Mouse (Mus musculus): ENCODE data around the gene Ccser1. TPM values are rescaled to one million over a fixed set of nuclear protein-coding genes. Genes with fewer than 3 reads are reported as not detected.

Ccser1 gene
- polyA plus RNA-seq, 1 experiment from 2014 or later: 10.4 TPM

DNA sequence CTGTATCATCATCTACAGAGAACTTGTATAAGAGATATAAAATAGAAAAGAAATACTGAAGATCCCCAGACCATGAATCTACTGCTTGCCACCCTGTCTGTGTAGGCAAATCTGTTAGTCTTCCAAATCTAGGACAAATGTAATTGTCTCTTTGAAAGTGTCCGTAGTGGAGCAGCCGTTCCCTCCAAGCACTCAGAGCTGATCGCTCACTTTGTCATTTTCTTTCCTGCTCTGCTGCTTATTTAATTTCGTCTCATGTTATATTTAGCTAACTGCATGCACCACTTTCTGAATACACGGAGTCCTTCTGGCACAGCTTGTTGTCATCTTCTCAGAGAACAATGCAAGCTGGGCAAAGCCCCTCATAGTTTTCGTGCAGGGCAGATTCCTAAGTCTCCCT is 1018.6 kb downstream of the Ccser1 start:
- H3K9ac ChIP-seq (ENCODE audit: low read depth, low read length): no peak overlapping the region
- no peak for ATAC-seq (ENCODE audit: low FRiP score)
- H3K27ac ChIP-seq (ENCODE audit: low read depth, low read length): no peak overlapping the region
- H3K4me2 ChIP-seq (replicated peaks; ENCODE audit: low read depth, low read length): no peak overlapping the region
- H3K9me3 ChIP-seq (ENCODE audit: control insufficient read depth, low read length): no peaks in the 10 kb centered on the region
- no peaks in the 10 kb centered on the region for H3K36me3 ChIP-seq (ENCODE audit: control insufficient read depth, insufficient read depth, low read length)
- DNase-seq (ENCODE audit: low spot score): no peak
- WGBS: 67% methylated on average over 6 of the region's 6 CpGs
- H3K4me3 ChIP-seq (ENCODE audit: low read depth, low read length): no peak overlapping the region
- no peaks in the 10 kb centered on the region for H3K4me1 ChIP-seq (replicated peaks; ENCODE audit: control insufficient read depth, insufficient read depth, low read length)
- no peaks in the 10 kb centered on the region for H3K27me3 ChIP-seq (ENCODE audit: control insufficient read depth, insufficient read depth, low read length)

DNA sequence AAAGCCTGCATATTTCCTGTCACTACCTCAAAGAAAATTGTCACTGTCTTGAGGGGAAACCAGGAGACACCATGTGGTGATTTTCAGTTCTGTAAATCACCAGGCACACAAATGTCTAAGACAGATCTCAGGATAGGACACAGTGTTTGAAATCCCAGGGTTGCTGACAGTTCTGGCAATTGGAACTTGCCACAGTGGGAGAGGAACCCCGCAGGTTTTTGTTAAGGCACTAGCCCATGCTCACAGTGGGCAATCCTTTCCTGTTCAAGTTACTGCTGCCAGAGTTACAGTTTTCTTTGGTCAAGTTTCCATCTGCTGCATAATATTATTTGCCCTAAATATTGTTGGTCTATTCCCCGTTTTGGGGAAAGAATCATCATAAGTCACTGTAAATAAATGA is 1024.9 kb downstream of the Ccser1 start:
- H3K27ac ChIP-seq (ENCODE audit: low read depth, low read length): no peak overlapping the region
- whole genome bisulfite sequencing: 35% methylated on average over 2 of the region's 2 CpGs
- H3K4me2 ChIP-seq (replicated peaks; ENCODE audit: low read depth, low read length): no peak overlapping the region
- H3K36me3 ChIP-seq (ENCODE audit: control insufficient read depth, insufficient read depth, low read length): no peaks in the 10 kb centered on the region
- H3K4me3 ChIP-seq (ENCODE audit: low read depth, low read length): no peak overlapping the region
- no peaks in the 10 kb centered on the region for H3K4me1 ChIP-seq (replicated peaks; ENCODE audit: control insufficient read depth, insufficient read depth, low read length)
- H3K27me3 ChIP-seq (ENCODE audit: control insufficient read depth, insufficient read depth, low read length): no peaks in the 10 kb centered on the region
- DNase-seq (ENCODE audit: low spot score): peak; percentile 4
- no peaks in the 10 kb centered on the region for H3K9me3 ChIP-seq (ENCODE audit: control insufficient read depth, low read length)
- no peak for ATAC-seq (ENCODE audit: low FRiP score)
- H3K9ac ChIP-seq (ENCODE audit: low read depth, low read length): no peak overlapping the region

DNA sequence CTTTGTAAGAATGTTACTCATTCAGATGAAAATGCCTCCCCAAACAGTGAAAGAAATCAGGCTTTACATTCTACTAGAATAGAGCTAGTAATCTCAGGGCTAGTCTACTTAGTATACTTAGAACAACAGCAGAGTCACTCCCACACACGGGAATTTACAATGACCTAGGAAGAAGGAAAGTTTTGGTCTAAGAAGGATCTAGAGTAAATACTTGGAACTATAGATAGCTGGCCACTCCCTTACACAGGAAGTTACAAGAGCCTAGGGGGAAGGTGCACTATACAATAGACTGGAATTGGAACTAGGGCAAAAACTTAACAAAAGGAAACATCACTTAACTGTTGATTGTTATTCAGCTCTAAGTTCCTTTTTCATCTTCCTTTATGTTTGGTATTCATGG is 1041.7 kb downstream of the Ccser1 start:
- WGBS: 58% methylated on average over 1 of the region's 1 CpGs
- no peak overlapping the region for H3K9ac ChIP-seq (ENCODE audit: low read depth, low read length)
- H3K27me3 ChIP-seq (ENCODE audit: control insufficient read depth, insufficient read depth, low read length): no peaks in the 10 kb centered on the region
- DNase-seq (ENCODE audit: low spot score) (no peak), ATAC-seq (ENCODE audit: low FRiP score) (no peak)
- no peak overlapping the region for H3K4me2 ChIP-seq (replicated peaks; ENCODE audit: low read depth, low read length)
- no peaks in the 10 kb centered on the region for H3K4me1 ChIP-seq (replicated peaks; ENCODE audit: control insufficient read depth, insufficient read depth, low read length)
- H3K9me3 ChIP-seq (ENCODE audit: control insufficient read depth, low read length): no peaks in the 10 kb centered on the region
- H3K27ac ChIP-seq (ENCODE audit: low read depth, low read length): no peak overlapping the region
- H3K4me3 ChIP-seq (ENCODE audit: low read depth, low read length): no peak overlapping the region
- H3K36me3 ChIP-seq (ENCODE audit: control insufficient read depth, insufficient read depth, low read length): no peaks in the 10 kb centered on the region

DNA sequence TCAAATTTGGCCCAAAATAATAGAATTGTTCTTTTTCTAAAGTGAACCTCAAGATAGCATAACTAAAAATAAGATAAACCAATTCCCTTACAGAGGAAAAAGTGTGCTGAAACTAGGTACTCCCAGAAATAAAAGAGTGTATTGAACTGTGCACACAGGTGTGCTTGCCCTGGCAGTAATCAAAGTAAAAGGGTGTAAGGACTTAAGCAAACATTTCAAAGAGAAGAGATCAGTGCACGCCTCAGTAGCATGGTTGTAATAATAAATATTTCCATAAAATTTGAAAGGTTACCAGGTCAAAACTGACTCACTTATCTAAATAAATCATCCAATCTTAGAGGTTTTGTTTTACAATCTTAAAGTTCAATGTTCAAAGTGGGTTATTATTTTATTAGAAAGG is 1083.8 kb downstream of the Ccser1 start:
- Histone ChIP-seq H3K27me3 (ENCODE audit: control insufficient read depth, insufficient read depth, low read length) (no peaks in the 10 kb centered on the region), H3K36me3 (ENCODE audit: control insufficient read depth, insufficient read depth, low read length) (no peaks in the 10 kb centered on the region), H3K4me1 (replicated peaks; ENCODE audit: control insufficient read depth, insufficient read depth, low read length) (no peaks in the 10 kb centered on the region), H3K27ac (ENCODE audit: low read depth, low read length) (no peak overlapping the region), H3K4me3 (ENCODE audit: low read depth, low read length) (no peak overlapping the region), H3K4me2 (replicated peaks; ENCODE audit: low read depth, low read length) (no peak overlapping the region), H3K9me3 (ENCODE audit: control insufficient read depth, low read length) (no peaks in the 10 kb centered on the region), H3K9ac (ENCODE audit: low read depth, low read length) (no peak overlapping the region)
- DNase-seq (ENCODE audit: low spot score): no peak
- no peak for ATAC-seq (ENCODE audit: low FRiP score)
- WGBS: 63% methylated on average over 1 of the region's 1 CpGs

DNA sequence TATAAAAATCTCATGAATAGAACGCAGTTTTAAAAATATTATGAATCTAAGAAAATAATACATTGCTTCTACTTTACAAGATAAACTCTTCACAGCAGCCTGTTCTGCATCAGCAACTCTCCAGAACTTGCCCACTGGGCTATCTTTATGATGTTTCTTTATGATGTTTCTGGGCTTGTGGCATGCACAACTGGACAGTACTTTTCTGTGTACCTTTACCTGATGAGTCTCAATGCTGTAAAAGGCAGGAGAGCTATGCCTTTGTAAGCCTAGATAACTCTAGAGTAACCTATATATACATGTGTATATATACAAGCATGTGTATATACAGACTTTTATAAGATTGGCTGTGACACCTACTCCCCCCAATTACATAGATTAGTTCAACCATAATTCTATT is 1084.4 kb downstream of the Ccser1 start:
- DNase-seq (ENCODE audit: low spot score) (no peak), ATAC-seq (ENCODE audit: low FRiP score) (no peak)
- Histone ChIP-seq H3K4me2 (replicated peaks; ENCODE audit: low read depth, low read length) (no peak overlapping the region), H3K4me3 (ENCODE audit: low read depth, low read length) (no peak overlapping the region), H3K9me3 (ENCODE audit: control insufficient read depth, low read length) (no peaks in the 10 kb centered on the region), H3K9ac (ENCODE audit: low read depth, low read length) (no peak overlapping the region), H3K4me1 (replicated peaks; ENCODE audit: control insufficient read depth, insufficient read depth, low read length) (no peaks in the 10 kb centered on the region), H3K27me3 (ENCODE audit: control insufficient read depth, insufficient read depth, low read length) (no peaks in the 10 kb centered on the region), H3K36me3 (ENCODE audit: control insufficient read depth, insufficient read depth, low read length) (no peaks in the 10 kb centered on the region), H3K27ac (ENCODE audit: low read depth, low read length) (no peak overlapping the region)
- 91% methylated on average over 1 of the region's 1 CpGs for WGBS

DNA sequence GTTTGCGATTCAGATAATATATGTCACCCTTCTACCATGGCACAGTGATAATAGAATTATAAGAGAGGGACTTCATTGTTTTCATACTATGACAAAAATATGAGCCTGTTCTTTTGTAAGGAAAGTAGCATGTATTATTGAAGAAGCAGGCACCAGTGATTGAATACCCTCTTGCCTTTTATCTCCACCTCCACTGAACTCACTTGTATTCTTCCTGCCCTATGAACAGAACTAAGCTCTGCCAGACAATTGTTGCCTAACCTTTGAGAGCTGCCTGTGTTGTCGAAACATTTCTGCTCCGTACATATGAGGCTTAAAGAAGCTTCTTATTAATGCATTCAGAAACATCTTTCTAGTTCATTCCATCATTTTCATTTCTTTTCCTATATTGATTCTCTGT is 1101.1 kb downstream of the Ccser1 start:
- Histone ChIP-seq H3K27ac (ENCODE audit: low read depth, low read length) (no peak overlapping the region), H3K9me3 (ENCODE audit: control insufficient read depth, low read length) (no peaks in the 10 kb centered on the region), H3K9ac (ENCODE audit: low read depth, low read length) (no peak overlapping the region), H3K4me2 (replicated peaks; ENCODE audit: low read depth, low read length) (no peak overlapping the region), H3K36me3 (ENCODE audit: control insufficient read depth, insufficient read depth, low read length) (no peaks in the 10 kb centered on the region), H3K27me3 (ENCODE audit: control insufficient read depth, insufficient read depth, low read length) (no peaks in the 10 kb centered on the region), H3K4me3 (ENCODE audit: low read depth, low read length) (no peak overlapping the region), H3K4me1 (replicated peaks; ENCODE audit: control insufficient read depth, insufficient read depth, low read length) (no peaks in the 10 kb centered on the region)
- DNase-seq (ENCODE audit: low spot score) (no peak), ATAC-seq (ENCODE audit: low FRiP score) (no peak)
- WGBS: 82% methylated on average over 3 of the region's 3 CpGs

GRCm38 (mm10) chr6:62301576-62302312 is 1121.6 kb downstream of the Ccser1 start:
- ATAC-seq (ENCODE audit: low FRiP score): no peak
- H3K36me3 ChIP-seq (ENCODE audit: control insufficient read depth, insufficient read depth, low read length): no peaks in the 10 kb centered on the region
- WGBS: 70% methylated on average over 6 of the region's 6 CpGs
- no peak overlapping the region for H3K4me3 ChIP-seq (ENCODE audit: low read depth, low read length)
- DNase-seq (ENCODE audit: low spot score): no peak
- no peaks in the 10 kb centered on the region for H3K9me3 ChIP-seq (ENCODE audit: control insufficient read depth, low read length)
- H3K4me1 ChIP-seq (replicated peaks; ENCODE audit: control insufficient read depth, insufficient read depth, low read length): no peaks in the 10 kb centered on the region
- H3K4me2 ChIP-seq (replicated peaks; ENCODE audit: low read depth, low read length): no peak overlapping the region
- no peak overlapping the region for H3K27ac ChIP-seq (ENCODE audit: low read depth, low read length)
- H3K27me3 ChIP-seq (ENCODE audit: control insufficient read depth, insufficient read depth, low read length): no peaks in the 10 kb centered on the region
- no peak overlapping the region for H3K9ac ChIP-seq (ENCODE audit: low read depth, low read length)

- no peaks in the 10 kb centered on the region for H3K9me3 ChIP-seq (ENCODE audit: control insufficient read depth, low read length)
- no peaks in the 10 kb centered on the region for H3K36me3 ChIP-seq (ENCODE audit: control insufficient read depth, insufficient read depth, low read length)
- DNase-seq (ENCODE audit: low spot score): no peak
- H3K4me3 ChIP-seq (ENCODE audit: low read depth, low read length): no peak overlapping the region
- no peaks in the 10 kb centered on the region for H3K4me1 ChIP-seq (replicated peaks; ENCODE audit: control insufficient read depth, insufficient read depth, low read length)
- H3K27ac ChIP-seq (ENCODE audit: low read depth, low read length): no peak overlapping the region
- no peak overlapping the region for H3K4me2 ChIP-seq (replicated peaks; ENCODE audit: low read depth, low read length)
- no peaks in the 10 kb centered on the region for H3K27me3 ChIP-seq (ENCODE audit: control insufficient read depth, insufficient read depth, low read length)
- no peak overlapping the region for H3K9ac ChIP-seq (ENCODE audit: low read depth, low read length)
- WGBS: 79% methylated on average over 3 of the region's 3 CpGs
- no peak for ATAC-seq (ENCODE audit: low FRiP score)
These were observed 1138.5 kb downstream of the Ccser1 start for GRCm38 (mm10) chr6:62318627-62319026.

DNA sequence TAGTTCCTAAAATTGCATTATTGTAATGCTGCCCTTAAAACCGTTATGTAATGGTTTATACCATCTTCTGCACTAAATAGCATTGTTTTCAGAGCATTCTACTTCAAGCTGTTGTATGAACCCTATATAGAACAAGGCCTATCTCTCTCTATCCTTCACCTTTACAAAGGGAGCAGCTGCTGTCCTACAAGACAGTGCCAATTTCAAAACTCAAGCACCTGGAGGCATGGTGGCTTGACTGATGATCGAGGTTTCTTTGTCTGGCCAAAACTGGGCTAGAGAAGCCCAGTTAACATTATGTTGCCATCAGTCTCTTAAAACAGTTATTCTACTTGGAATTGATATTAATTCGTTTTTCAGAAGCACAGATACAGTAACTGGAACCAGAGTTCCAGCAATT is 1160.2 kb downstream of the Ccser1 start:
- Histone ChIP-seq H3K27me3 (ENCODE audit: control insufficient read depth, insufficient read depth, low read length) (no peaks in the 10 kb centered on the region), H3K9me3 (ENCODE audit: control insufficient read depth, low read length) (no peaks in the 10 kb centered on the region), H3K27ac (ENCODE audit: low read depth, low read length) (no peak overlapping the region), H3K9ac (ENCODE audit: low read depth, low read length) (no peak overlapping the region), H3K36me3 (ENCODE audit: control insufficient read depth, insufficient read depth, low read length) (no peaks in the 10 kb centered on the region), H3K4me2 (replicated peaks; ENCODE audit: low read depth, low read length) (no peak overlapping the region), H3K4me1 (replicated peaks; ENCODE audit: control insufficient read depth, insufficient read depth, low read length) (no peaks in the 10 kb centered on the region), H3K4me3 (ENCODE audit: low read depth, low read length) (no peak overlapping the region)
- DNase-seq (ENCODE audit: low spot score): no peak
- no peak for ATAC-seq (ENCODE audit: low FRiP score)
- WGBS: 74% methylated on average over 3 of the region's 3 CpGs

Measured in hindbrain, embryonic 11.5 days (tissue).